Mouse (Mus musculus): ENCODE data around the gene Il20ra.

DNA sequence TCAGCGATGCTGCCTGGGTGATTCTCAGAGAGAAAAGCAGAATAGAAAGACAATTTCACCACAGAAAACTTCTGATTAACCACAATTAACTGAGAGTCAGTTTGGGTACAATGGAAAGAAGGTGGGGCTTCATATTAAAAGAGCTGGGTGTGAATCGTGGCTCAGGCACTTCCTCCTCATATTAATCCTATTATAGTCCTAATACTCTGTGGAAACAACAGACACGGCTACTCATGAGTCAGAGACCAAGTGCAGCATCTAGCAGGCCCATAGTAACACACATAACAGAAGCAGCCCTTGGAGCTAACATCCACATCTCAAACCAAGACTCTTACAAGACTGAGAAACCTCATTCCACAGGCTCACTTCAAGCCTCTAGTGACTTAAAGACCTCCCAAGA lies 24.7 kb upstream of the Il20ra start:
- TF ChIP-seq CTCF (IDR thresholded peaks at IDR 0.05) (no peak), EP300 (IDR thresholded peaks at IDR 0.05) (no peak)
